Mouse (Mus musculus): ENCODE measurements around the gene Arpin. TPM values are rescaled to one million over a fixed set of nuclear protein-coding genes. Genes with fewer than 3 reads are reported as not detected.

The Arpin gene
- total RNA-seq (2014; fragmentation: Nextera tagmentation) (not detected in 2 replicates), total RNA-seq (2017) (0.28 TPM in 1 of 2 replicates, not detected in the other)

GRCm38 (mm10) chr7:79934862-79935510, at the start of gene Arpin:
Gene Arpin (minus strand): TSS chr7:79935359.
- ATAC-seq (replicated peaks; ENCODE audit: low FRiP score, low TSS enrichment, poor library complexity, severe bottlenecking): 0 out of 2 replicates have a peak, but pooled peaks have one; percentile 50

DNA sequence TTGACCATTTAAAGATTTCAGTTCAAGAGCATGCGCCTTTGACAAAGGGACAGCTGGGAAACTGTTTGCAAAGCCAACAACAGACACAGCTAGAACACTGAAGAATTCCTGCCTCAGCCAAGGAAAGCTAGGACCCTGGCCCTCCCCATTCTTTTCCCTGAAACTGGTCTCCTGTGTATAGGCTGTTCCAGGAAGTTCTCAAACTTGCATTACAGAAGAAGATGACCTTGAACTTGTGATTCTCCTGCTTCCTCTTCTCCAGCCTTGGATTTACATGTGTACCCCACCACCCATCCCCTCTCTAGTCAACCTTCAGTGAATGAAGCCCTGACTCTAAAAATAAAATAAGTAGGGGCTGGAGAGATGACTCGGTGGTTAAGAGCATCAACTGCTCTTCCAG, 40.2 kb upstream of the Arpin start:
- ATAC-seq (replicated peaks; ENCODE audit: low FRiP score, low TSS enrichment, poor library complexity, severe bottlenecking): no peak

DNA sequence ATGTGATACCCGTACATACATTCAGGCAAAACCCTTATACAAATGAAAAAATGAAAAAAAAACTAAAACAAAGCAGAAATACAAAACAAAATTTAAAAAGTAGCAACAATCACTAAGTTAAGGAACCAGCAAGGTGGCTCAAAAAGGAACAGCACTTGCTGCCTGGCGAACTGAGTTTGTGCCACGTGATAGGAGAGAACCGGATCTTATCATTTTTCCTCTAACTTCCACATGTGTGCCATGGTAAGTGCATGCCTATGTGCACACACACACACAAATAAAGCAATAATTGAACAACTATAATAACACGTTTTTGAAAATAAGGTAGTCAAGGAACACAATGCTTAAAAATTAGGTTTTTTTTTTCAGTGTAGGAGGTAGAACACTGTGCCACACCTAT, 37.0 kb upstream of the Arpin start:
- no peak for ATAC-seq (replicated peaks; ENCODE audit: low FRiP score, low TSS enrichment, poor library complexity, severe bottlenecking)

DNA sequence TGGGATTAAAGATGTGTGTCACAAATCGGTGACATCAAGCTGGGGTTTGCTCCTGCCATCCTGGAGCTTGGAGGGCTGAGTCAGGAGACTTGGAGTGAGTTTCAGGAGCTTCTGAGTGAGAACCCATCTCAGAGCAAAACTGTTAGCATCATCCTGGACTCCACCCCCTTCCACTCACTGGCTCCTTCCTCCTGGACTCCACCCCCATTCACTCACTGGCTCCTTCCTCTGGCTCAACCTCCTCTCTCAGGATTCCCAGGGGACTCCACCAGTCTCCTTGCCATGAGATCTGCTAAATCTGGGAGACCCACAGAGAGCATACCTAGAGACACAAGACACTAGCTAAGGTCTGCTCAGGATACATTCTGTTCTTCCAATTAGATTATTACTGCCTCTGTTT, 35.2 kb upstream of the Arpin start:
- ATAC-seq (replicated peaks; ENCODE audit: low FRiP score, low TSS enrichment, poor library complexity, severe bottlenecking): no peak

DNA sequence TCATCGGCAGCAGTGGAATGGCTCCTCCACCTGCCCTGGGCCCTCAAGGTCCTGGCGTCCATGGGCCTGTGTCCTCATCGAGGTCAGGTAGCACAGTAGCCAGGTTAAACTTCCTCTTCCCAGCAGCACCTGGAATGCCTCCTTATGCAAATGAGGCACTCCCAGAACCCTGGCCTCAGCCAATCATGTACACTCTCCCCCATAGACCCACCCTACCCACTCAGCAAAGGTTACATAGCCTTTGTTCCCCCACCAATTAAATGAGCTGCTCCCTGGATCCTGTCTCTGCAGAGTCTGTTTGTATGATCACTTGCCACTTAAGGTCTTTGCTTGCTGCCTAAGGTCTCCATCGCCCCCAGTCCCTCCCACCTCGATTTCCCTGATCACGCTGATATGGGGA, 33.2 kb upstream of the Arpin start:
- ATAC-seq (replicated peaks; ENCODE audit: low FRiP score, low TSS enrichment, poor library complexity, severe bottlenecking): no peak

DNA sequence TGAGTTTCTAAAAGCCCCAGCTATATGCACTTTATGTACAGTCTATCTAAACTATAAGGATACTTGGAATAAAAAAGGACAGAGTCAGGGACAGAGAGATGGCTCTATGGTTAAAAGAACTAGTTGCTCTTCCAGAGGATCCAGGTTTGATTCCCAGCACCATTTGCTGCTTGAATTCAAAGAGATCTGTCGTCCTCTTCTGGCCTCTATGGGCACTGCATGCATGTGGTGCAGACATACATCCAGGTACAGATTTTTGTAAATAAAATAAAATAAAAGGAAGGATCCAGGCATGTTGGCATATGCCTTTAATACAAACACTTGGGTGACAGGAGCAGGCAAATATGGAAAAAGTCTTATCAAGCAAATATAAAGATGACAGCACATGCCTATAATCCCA, 26.4 kb upstream of the Arpin start:
- ATAC-seq (replicated peaks; ENCODE audit: low FRiP score, low TSS enrichment, poor library complexity, severe bottlenecking): no peak

DNA sequence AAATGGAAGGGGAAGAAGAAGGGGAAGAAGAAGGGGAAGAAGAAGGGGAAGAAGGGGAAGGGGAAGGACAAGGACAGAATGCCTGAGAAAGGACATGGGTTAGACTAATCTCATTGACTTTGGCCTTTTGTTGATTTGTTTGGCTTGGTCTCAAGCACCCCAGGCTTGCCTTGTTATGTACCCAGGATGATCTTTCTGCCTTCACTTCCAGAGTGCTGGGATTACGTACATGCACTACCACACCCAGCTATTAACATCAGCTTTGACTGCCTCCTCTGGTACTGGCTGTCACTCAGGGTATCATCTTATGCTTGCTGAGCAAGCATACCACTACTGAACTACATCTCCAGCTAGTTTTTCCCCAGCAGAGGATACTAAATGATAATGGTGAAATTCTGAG, 21.0 kb upstream of the Arpin start:
- ATAC-seq (replicated peaks; ENCODE audit: low FRiP score, low TSS enrichment, poor library complexity, severe bottlenecking): no peak

DNA sequence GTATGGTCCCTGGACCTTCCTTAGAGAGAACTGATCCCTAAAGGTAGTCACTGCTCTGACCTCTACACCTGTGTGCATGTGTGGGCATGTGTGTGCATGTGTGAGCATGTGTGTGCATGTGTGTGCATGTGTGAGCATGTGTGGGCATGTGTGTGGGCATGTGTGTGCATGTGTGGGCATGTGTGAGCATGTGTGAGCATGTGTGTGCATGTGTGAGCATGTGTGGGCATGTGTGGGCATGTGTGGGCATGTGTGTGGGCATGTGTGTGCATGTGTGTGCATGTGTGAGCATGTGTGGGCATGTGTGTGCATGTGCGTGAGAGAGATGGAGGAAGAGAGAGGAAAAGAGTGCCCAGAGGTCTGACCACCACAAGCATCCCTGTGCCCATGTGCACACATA, 19.7 kb upstream of the Arpin start:
- no peak for ATAC-seq (replicated peaks; ENCODE audit: low FRiP score, low TSS enrichment, poor library complexity, severe bottlenecking)

DNA sequence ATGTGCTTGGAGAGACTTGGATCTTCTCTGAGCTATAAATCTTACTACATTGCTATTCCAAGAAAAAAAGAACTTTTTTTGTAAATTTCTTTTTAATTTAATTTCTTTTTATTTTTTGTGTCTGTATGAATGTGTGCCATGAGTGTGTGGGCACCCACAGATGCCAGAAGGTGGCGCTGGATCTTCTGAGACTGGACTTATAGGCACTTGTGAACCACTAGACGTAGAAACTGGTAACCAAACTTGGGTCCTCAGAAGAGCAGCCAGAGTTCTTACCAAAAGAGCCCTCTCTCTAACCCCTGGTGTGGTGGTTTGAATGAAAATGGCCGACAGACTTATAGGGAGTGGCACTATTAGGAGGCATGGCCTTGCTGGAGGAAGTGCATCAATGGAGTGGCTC, 15.9 kb upstream of the Arpin start:
- no peak for ATAC-seq (replicated peaks; ENCODE audit: low FRiP score, low TSS enrichment, poor library complexity, severe bottlenecking)

DNA sequence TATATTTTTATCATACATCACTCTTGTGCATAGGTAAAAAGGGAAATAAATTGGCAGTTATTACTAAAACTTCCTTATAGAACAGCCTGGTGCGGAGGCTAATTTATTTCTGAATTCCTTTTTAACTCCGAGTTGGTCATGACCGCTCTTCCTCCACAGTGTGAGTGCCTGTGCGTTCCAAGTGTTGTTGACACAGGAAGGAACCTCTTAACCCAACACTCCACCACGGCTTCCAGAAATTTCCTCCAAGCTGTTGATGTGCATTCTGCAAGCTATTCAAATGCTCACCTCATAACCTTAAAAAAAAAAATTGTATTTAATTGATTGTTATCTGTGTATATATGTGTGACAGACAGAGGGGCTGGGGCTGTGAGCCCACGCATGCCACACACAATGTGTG, 15.1 kb upstream of the Arpin start:
- ATAC-seq (replicated peaks; ENCODE audit: low FRiP score, low TSS enrichment, poor library complexity, severe bottlenecking): no peak

GRCm38 (mm10) chr7:79935511-79936205, 499 bp upstream of the Arpin start:
- ATAC-seq (replicated peaks; ENCODE audit: low FRiP score, low TSS enrichment, poor library complexity, severe bottlenecking): no peak

DNA sequence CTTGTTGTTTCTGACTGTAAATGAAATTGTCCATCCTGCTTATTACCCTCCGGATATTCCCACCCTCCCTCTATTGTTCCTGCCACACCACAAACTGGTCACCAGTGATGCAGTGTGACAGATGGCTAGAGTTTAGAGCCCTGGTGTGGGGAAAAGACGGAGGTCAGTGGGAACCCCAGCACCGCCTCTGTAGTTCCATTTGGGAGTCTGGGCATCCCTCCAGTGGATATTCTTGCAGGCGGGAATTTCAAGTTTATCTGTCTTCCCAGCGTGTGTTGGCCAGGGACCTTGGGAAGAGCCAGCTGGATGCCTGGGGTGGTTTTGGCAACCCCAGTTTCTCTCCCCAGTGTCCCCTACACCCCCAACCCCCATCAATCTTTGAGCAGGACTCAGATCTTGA, 698 bp downstream of the Arpin start:
- ATAC-seq (replicated peaks; ENCODE audit: low FRiP score, low TSS enrichment, poor library complexity, severe bottlenecking): no peak

GRCm38 (mm10) chr7:79928516-79929052, 6.6 kb downstream of the Arpin start:
- no peak for ATAC-seq (replicated peaks; ENCODE audit: low FRiP score, low TSS enrichment, poor library complexity, severe bottlenecking)

DNA sequence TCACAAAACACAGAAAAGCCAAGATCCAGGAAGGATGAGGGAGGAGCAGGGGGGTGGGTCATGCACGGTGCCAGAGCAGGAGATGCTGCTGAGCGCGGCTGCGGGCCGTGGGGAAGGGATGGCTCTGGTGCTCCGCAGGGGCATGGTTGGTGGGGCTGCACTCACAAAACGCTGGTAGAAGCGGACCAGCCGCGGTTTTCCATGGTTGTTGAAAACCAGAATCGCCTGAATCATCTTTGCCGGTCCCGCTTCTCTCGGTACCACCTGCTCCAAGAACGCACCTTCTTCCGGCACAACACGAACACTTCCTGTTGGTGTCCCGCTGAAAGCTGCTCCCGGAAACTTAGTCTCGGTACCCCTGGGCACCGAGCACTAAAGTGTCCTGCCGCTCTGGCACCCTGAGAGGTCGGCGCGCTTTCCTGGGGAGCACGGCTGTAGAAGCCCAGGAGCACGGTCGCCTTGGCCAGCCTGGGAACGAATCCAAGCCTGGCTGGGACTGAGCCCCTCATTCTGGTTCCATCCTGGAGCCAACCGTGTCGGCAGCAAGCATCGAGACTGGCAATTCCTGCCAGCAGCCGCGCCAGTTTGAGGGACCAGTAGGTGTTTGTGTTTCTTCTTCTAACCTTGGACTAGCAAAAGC, 14.7 kb downstream of the Arpin start, which contains the start of gene Ap3s2:
Gene Ap3s2 (minus strand): TSS at position 306 of the 640 bp plus-strand sequence.
- peak; percentile 98 for ATAC-seq (replicated peaks; ENCODE audit: low FRiP score, low TSS enrichment, poor library complexity, severe bottlenecking)

GRCm38 (mm10) chr7:79914556-79914955, 20.6 kb downstream of the Arpin start:
- ATAC-seq (replicated peaks; ENCODE audit: low FRiP score, low TSS enrichment, poor library complexity, severe bottlenecking): peak; percentile 67

DNA sequence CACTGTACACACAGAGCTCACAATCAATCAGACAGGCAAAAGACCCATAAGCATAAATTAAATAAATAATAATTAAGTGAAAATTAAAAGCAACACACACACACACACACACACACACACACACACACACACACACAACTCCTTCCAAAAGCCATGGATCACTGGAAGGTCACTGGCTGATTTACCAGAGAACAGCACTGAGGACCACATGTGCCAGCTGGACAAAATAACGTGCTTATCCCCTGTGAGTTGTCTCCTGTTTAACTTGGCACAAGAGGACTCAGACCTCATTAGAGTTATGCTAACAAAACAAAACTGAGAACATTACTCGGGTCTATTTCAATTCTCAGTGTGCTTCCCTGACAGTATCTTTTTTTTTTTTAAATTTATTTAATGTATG, 27.8 kb downstream of the Arpin start:
- ATAC-seq (replicated peaks; ENCODE audit: low FRiP score, low TSS enrichment, poor library complexity, severe bottlenecking): no peak

- no peak for ATAC-seq (replicated peaks; ENCODE audit: low FRiP score, low TSS enrichment, poor library complexity, severe bottlenecking)
Measured at GRCm38 (mm10) chr7:79906914-79907313, 28.2 kb downstream of the Arpin start.

DNA sequence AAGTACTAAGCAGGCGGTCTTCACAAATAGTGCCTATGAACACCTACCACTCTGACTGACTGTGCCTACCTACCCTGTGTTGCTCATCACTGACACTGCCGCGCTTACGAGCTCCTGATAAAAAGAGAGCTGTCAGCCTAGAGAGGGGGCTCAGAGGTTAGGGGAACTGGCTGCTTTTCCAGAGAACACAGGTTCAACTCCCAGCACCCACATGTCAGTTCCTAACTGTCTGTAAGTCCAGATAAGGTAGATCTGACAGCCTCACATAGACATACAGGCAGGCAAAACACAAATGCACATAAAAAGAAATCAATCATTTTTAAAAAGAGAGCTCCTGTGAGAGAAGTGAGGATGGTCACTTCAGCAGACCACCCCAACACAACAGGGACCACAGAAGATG, 30.0 kb downstream of the Arpin start:
- ATAC-seq (replicated peaks; ENCODE audit: low FRiP score, low TSS enrichment, poor library complexity, severe bottlenecking): no peak

GRCm38 (mm10) chr7:79903160-79903792, 31.9 kb downstream of the Arpin start:
- ATAC-seq (replicated peaks; ENCODE audit: low FRiP score, low TSS enrichment, poor library complexity, severe bottlenecking): peak; percentile 58

DNA sequence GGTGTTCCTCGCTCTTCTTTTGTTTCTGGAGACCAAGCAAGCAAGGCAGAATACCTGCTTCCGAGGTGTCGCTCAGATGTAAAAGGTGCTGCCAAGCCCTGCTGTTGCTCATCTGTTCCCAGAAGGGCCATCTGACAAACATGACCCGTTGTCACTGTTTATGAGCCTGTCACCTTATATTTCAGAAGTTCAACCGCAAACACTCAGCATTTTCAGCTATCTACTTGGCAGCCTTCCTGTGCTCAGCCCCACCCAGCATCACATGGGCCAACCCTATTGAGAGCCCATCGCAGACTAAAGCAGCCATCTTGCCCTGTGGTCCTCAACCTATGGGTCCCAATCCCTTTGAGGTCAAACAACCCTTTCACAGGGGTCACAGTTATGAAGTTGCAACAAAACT, 34.4 kb downstream of the Arpin start:
- peak; percentile 90 for ATAC-seq (replicated peaks; ENCODE audit: low FRiP score, low TSS enrichment, poor library complexity, severe bottlenecking)
